Mouse (Mus musculus) MEL (cell line): ENCODE measurements around the gene Mylk3.

Experiments
- BHLHE40 ChIP-seq: IDR thresholded peaks from 2 replicates; pipeline ENCODE4 v1.6.1; 2012; ENCODE audit warnings: low read depth, mild to moderate bottlenecking, inconsistent platforms, low read length, improper control_type of control experiment, borderline replicate concordance
- CTCF ChIP-seq, 3 experiments: IDR thresholded peaks in 2 of 3; conservative IDR thresholded peaks in 1 of 3; 2 replicates each; pipeline ENCODE4 v1.5.1; 2011 to 2012; ENCODE audit warnings: low read length in 3 of 3, low read depth in 2 of 3, mild to moderate bottlenecking in 2 of 3, improper control_type of control experiment in 1 of 3, inconsistent platforms in 1 of 3, mixed read lengths in 1 of 3, moderate library complexity in 1 of 3; ENCODE audit not compliant: control insufficient read depth in 1 of 3, insufficient read depth in 1 of 3, poor library complexity in 1 of 3, severe bottlenecking in 1 of 3
- EP300 ChIP-seq, 2 experiments: IDR thresholded peaks; 2 replicates each; pipeline ENCODE4 v1.6.1; 2011; ENCODE audit warnings: improper control_type of control experiment in 2 of 2, low read length in 2 of 2, low read depth in 1 of 2, mild to moderate bottlenecking in 1 of 2
- MAX ChIP-seq: IDR thresholded peaks from 2 replicates; pipeline ENCODE4 v1.6.1; 2011; ENCODE audit warnings: low read length, improper control_type of control experiment
- NRF1 ChIP-seq: IDR thresholded peaks from 2 replicates; pipeline ENCODE4 v1.6.1; 2014; ENCODE audit warnings: low read depth, mild to moderate bottlenecking, inconsistent platforms, low read length, improper control_type of control experiment, moderate library complexity; ENCODE audit not compliant: poor library complexity, insufficient read depth, severe bottlenecking
- POLR2A ChIP-seq, 2 experiments: IDR thresholded peaks; 2 replicates each; pipeline ENCODE4 v1.6.1; 2011 to 2012; ENCODE audit warnings: low read length in 2 of 2, mild to moderate bottlenecking in 2 of 2, control low read depth in 1 of 2, improper control_type of control experiment in 1 of 2, low read depth in 1 of 2, moderate library complexity in 1 of 2; ENCODE audit not compliant: control insufficient read depth in 1 of 2, insufficient read depth in 1 of 2, poor library complexity in 1 of 2
- RCOR1 ChIP-seq: IDR thresholded peaks from 2 replicates; pipeline ENCODE4 v1.6.1; 2012; ENCODE audit warnings: low read depth, mild to moderate bottlenecking, inconsistent platforms, low read length, improper control_type of control experiment
- TAL1 ChIP-seq: IDR thresholded peaks from 2 replicates; pipeline ENCODE4 v1.6.1; 2012; ENCODE audit warnings: mild to moderate bottlenecking, inconsistent platforms, low read length, moderate library complexity, mixed read lengths
- UBTF ChIP-seq: IDR thresholded peaks from 2 replicates; pipeline ENCODE4 v1.6.1; 2012; ENCODE audit warnings: low read depth, mild to moderate bottlenecking, inconsistent platforms, low read length, improper control_type of control experiment, moderate library complexity, borderline replicate concordance; ENCODE audit not compliant: insufficient read depth
- ZC3H11A ChIP-seq: IDR thresholded peaks from 2 replicates; pipeline ENCODE4 v1.6.1; 2012; ENCODE audit warnings: low read depth, mild to moderate bottlenecking, inconsistent platforms, low read length, improper control_type of control experiment
- ZMIZ1 ChIP-seq: IDR thresholded peaks from 2 replicates; pipeline ENCODE4 v1.6.1; 2012; ENCODE audit warnings: low read depth, mild to moderate bottlenecking, inconsistent platforms, low read length, improper control_type of control experiment, moderate library complexity

DNA sequence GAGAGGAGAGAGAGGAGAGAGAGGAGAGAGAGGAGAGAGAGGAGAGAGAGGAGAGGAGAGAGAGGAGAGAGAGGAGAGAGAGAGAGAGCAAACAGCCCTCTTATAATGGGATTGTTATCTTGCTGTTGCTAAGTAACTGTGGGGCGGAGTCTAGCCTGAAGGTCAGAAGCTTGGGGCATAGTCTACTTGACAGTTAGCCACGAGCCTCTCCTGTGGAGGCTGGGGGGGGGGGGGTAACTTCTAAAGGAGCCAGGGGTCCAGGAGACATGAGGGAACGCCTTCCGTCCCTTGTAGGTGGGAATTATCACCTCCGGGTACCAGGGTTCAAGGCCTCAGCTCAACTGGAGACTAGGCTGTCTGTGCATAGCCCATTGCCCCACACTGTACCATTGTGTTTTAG is 49.6 kb upstream of the Mylk3 start:
- TF ChIP-seq TAL1: no peak
- TF ChIP-seq CTCF (IDR thresholded peaks at IDR 0.05 in 2 of 3, conservative IDR thresholded peaks at IDR 0.05 in 1 of 3; ENCODE audit: control insufficient read depth in 1 of 3, insufficient read depth in 1 of 3, low read depth in 2 of 3, low read length in 3 of 3, poor library complexity in 1 of 3, severe bottlenecking in 1 of 3): no peak
- TF ChIP-seq ZC3H11A: no peak
- no peak for TF ChIP-seq NRF1
- no peak for TF ChIP-seq POLR2A (IDR thresholded peaks at IDR 0.05; ENCODE audit: control insufficient read depth in 1 of 2, insufficient read depth in 1 of 2, low read depth in 1 of 2, low read length in 2 of 2, poor library complexity in 1 of 2)
- no peak for TF ChIP-seq EP300 (IDR thresholded peaks at IDR 0.05; ENCODE audit: low read depth in 1 of 2, low read length in 2 of 2)
- no peak for TF ChIP-seq RCOR1
- TF ChIP-seq UBTF: no peak
- no peak for TF ChIP-seq ZMIZ1
- TF ChIP-seq BHLHE40: no peak
- TF ChIP-seq MAX: no peak
